Mouse (Mus musculus) kidney, adult 2 months (tissue): Measurements from ENCODE around the gene Nup62.
A peak's percentile ranks its signal among the peaks of the same experiment; 100 is the strongest.

Experiments used
- CTCF ChIP-seq: fragments of 200-500 bp; conservative IDR thresholded peaks from 2 replicates; pipeline ENCODE4 v1.5.1; 2011; ENCODE audit warnings: low read depth, mild to moderate bottlenecking, control low read depth, low read length, moderate library complexity, mixed read lengths; ENCODE audit not compliant: insufficient read depth, insufficient read length
- POLR2A ChIP-seq: fragments of 200-500 bp; IDR thresholded peaks from one replicate; pipeline ENCODE4 v1.6.1; 2011; ENCODE audit warnings: low read depth, low read length, control low read depth

DNA sequence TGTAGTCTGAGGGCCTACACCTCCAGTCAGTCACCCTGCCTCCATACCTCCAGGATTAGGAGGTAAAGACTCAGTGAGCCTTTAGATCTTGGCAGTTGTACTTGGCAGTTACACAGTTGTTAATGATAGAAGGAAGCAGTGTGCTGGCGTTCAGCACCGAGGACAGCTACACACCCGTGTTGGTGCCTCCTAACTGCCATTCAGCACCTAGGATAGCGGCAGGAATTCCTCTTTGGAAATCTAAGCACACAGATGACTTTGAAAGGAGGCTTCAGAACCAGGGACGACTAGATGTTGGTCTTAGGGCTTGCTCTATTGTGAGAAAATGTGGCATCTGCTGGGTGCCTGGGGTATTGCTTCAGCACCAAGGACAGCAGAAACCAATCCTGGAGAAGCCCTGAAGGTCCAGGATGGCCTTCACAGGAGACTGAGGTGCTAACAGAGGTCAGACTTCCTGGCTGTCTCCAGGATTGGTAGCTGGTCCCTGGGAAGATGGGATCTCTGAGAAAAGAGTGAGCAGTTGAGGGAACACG, 45.8 kb upstream of the Nup62 start:
- TF ChIP-seq POLR2A (no peak), CTCF (0 out of 2 replicates have a peak, but pooled peaks have one; percentile 19)
